In genomic region chr17:12327847-12328518, GRCm38 (mm10) we compare ENCODE assay signal across 9 mouse cellular contexts. TPM values are rescaled to one million over a fixed set of nuclear protein-coding genes. Genes with fewer than 3 reads are reported as not detected.
DNase-seq lines count a peak whose midpoint lies in the region; ATAC-seq lines count a peak whose summit lies in the region.
"Had no signal": no experiment of that assay in that cellular context is flagged by ENCODE, and none has a peak within 500 bp of the region (broad histone marks: within the 10 kb centered on the region; RNA-seq: fewer than 3 reads in every experiment).

No protein-coding gene starts in this region.

- H3K27ac ChIP-seq in heart, embryonic 12.5 days (ENCODE audit: poor library complexity, severe bottlenecking): peak overlapping the region; percentile 53
- H3K27ac ChIP-seq in kidney, embryonic 16.5 days (ENCODE audit: low read length): peak overlapping the region; percentile 30; the same call in 1 of the 2 replicates
- no peak overlapping the region for H3K27ac ChIP-seq in midbrain, embryonic 15.5 days

- H3K4me3 ChIP-seq in heart, embryonic 12.5 days: no peak overlapping the region
- no peak overlapping the region for H3K4me3 ChIP-seq in kidney, embryonic 16.5 days (ENCODE audit: low read length)
- H3K4me3 ChIP-seq in midbrain, embryonic 15.5 days: no peak overlapping the region

- no peak for ATAC-seq in heart, embryonic 12.5 days (ENCODE audit: insufficient number of reproducible peaks, low FRiP score)
- peak; percentile 87 for ATAC-seq in kidney, embryonic 16.5 days (ENCODE audit: low FRiP score, low TSS enrichment)
- peak; percentile 65 for ATAC-seq in midbrain, embryonic 15.5 days (replicated peaks)
- no peak for ATAC-seq in monocyte, adult 5-6 weeks (replicated peaks; ENCODE audit: insufficient number of reproducible peaks, low FRiP score, low TSS enrichment, poor library complexity, severe bottlenecking)

- H3K4me2 ChIP-seq in heart, embryonic 12.5 days: peak overlapping the region; percentile 43
- peak overlapping the region; percentile 10; the same call in 1 of the 2 replicates for H3K4me2 ChIP-seq in kidney, embryonic 16.5 days (replicated peaks; ENCODE audit: low read depth, low read length)
- H3K4me2 ChIP-seq in midbrain, embryonic 15.5 days: no peak overlapping the region

- peak; percentile 63 for DNase-seq in left cerebral cortex, postnatal 4 days
- DNase-seq in left cerebral cortex, adult 9 months (ENCODE audit: low spot score in 2 of 2): no peak
- DNase-seq in embryo, embryonic 10.5 days (ENCODE audit: low spot score): peak; percentile 15
- DNase-seq in T-cell, adult 2 months (ENCODE audit: low spot score): no peak

- H3K4me1 ChIP-seq in heart, embryonic 12.5 days (replicated peaks): peaks cover 30% of the 10 kb centered on the region
- H3K4me1 ChIP-seq in kidney, embryonic 16.5 days (ENCODE audit: insufficient read depth, low read length): peaks cover 16% of the 10 kb centered on the region
- H3K4me1 ChIP-seq in midbrain, embryonic 15.5 days: peaks cover 8% of the 10 kb centered on the region; the same call in 1 of the 2 replicates

- whole genome bisulfite sequencing in heart, embryonic 12.5 days: 25% methylated on average over 14 of the region's 14 CpGs
- 6% methylated on average over 14 of the region's 14 CpGs for WGBS in kidney, embryonic 16.5 days
- 49% methylated on average over 14 of the region's 14 CpGs for WGBS in midbrain, embryonic 15.5 days

- H3K36me3 ChIP-seq in heart, embryonic 12.5 days: peaks cover 8% of the 10 kb centered on the region; the same call in 1 of the 2 replicates
- no peaks in the 10 kb centered on the region for H3K36me3 ChIP-seq in kidney, embryonic 16.5 days (ENCODE audit: insufficient read depth, low read length)
- H3K36me3 ChIP-seq in midbrain, embryonic 15.5 days (replicated peaks): no peaks in the 10 kb centered on the region

- intact Hi-C loops in left cerebral cortex, postnatal 4 days (cut with DNase I): no loop called here

- no peaks in the 10 kb centered on the region for H3K27me3 ChIP-seq in heart, embryonic 12.5 days (replicated peaks)
- H3K27me3 ChIP-seq in kidney, embryonic 16.5 days (ENCODE audit: insufficient read depth, low read length): no peaks in the 10 kb centered on the region
- H3K27me3 ChIP-seq in midbrain, embryonic 15.5 days (replicated peaks): no peaks in the 10 kb centered on the region

- H3K9ac ChIP-seq in heart, embryonic 12.5 days: peak overlapping the region; percentile 46; the same call in 1 of the 2 replicates
- H3K9ac ChIP-seq in kidney, embryonic 16.5 days (replicated peaks; ENCODE audit: low read length): 0 out of 2 replicates have a peak overlapping the region, but pooled peaks have one; percentile 5
- no peak overlapping the region for H3K9ac ChIP-seq in midbrain, embryonic 15.5 days

- no peaks in the 10 kb centered on the region for H3K9me3 ChIP-seq in heart, embryonic 12.5 days (replicated peaks)
- no peaks in the 10 kb centered on the region for H3K9me3 ChIP-seq in kidney, embryonic 16.5 days (ENCODE audit: low read length)
- H3K9me3 ChIP-seq in midbrain, embryonic 15.5 days: no peaks in the 10 kb centered on the region

RNA-seq across cellular contexts. Expression of gene Map3k4, which starts 9.4 kb away (rescaled TPM):
- 10 to 100 TPM; 43.0 to 44.1 TPM for total RNA-seq in left cerebral cortex, postnatal 4 days (2021)
- polyA plus RNA-seq in heart, embryonic 12.5 days (2016; fragmentation: Nextera tagmentation; extraction: Ambion mirVana): 42.9 and 47.4 TPM in 2 replicates
- polyA plus RNA-seq in kidney, embryonic 16.5 days (2015; fragmentation: Nextera tagmentation; extraction: Ambion mirVana): 36.0 and 38.8 TPM in 2 replicates
- 38.8 and 50.8 TPM in 2 replicates for polyA plus RNA-seq in midbrain, embryonic 15.5 days (2015; fragmentation: Nextera tagmentation; extraction: Ambion mirVana)
- 20.8 to 45.9 TPM (median 22.8 TPM) in 3 replicates for total RNA-seq in monocyte, adult 5-6 weeks (2017)

RNA-seq across cellular contexts. Expression of gene Plg, which starts 50.4 kb away (rescaled TPM):
- total RNA-seq in left cerebral cortex, postnatal 4 days (2021): under 1 TPM; 0.14 to 0.20 TPM
- 0.28 and 2.2 TPM in 2 replicates for polyA plus RNA-seq in heart, embryonic 12.5 days (2016; fragmentation: Nextera tagmentation; extraction: Ambion mirVana)
- polyA plus RNA-seq in kidney, embryonic 16.5 days (2015; fragmentation: Nextera tagmentation; extraction: Ambion mirVana): 0.75 and 1.0 TPM in 2 replicates
- polyA plus RNA-seq in midbrain, embryonic 15.5 days (2015; fragmentation: Nextera tagmentation; extraction: Ambion mirVana): 0.09 and 0.55 TPM in 2 replicates
- 0.58 to 1.5 TPM (median 0.85 TPM) in 3 replicates for total RNA-seq in monocyte, adult 5-6 weeks (2017)
- total RNA-seq: ES-E14 had no signal

Comparison
In these comparisons a context has a peak if more than half of its experiments do, and no peak if none do; other contexts are left out.
1. DNase-seq: peak in left cerebral cortex, postnatal 4 days (single experiment) and embryo, embryonic 10.5 days (single experiment); none in left cerebral cortex, adult 9 months (0 of 2) and T-cell, adult 2 months (single experiment).
2. ATAC-seq: peak in kidney, embryonic 16.5 days (single experiment) and midbrain, embryonic 15.5 days (single experiment); none in heart, embryonic 12.5 days (single experiment) and monocyte, adult 5-6 weeks (single experiment).